Comparison of ENCODE assay signal across 26 mouse cellular contexts in genomic region chr9:51208974-51209332, GRCm38 (mm10). TPM values are rescaled to one million over a fixed set of nuclear protein-coding genes. Genes with fewer than 3 reads are reported as not detected.
"Had no signal": no experiment of that assay in that cellular context is flagged by ENCODE, and none has a peak within 500 bp of the region (broad histone marks: within the 10 kb centered on the region; RNA-seq: fewer than 3 reads in every experiment).

No protein-coding gene starts in this region.

- DNase-seq: kidney, postnatal 25 days; layer of hippocampus, adult 9-11 months; liver, postnatal 0 days; lung, embryonic 14.5 days; retina, postnatal 1 day; right cerebral cortex, postnatal 25 days; spleen, adult 18-20 months; thymus, postnatal 25 days had no signal

- H3K9me3 ChIP-seq: limb, embryonic 12.5 days; limb, embryonic 15.5 days; midbrain, embryonic 12.5 days; midbrain, embryonic 15.5 days; neural tube, embryonic 13.5 days; stomach, embryonic 15.5 days had no signal

- ATAC-seq: liver, postnatal 0 days; lung, postnatal 0 days; midbrain, embryonic 15.5 days had no signal

- H3K4me3 ChIP-seq: layer of hippocampus, adult 2 months; limb, embryonic 12.5 days; limb, embryonic 15.5 days; midbrain, embryonic 12.5 days; midbrain, embryonic 15.5 days; neural tube, embryonic 13.5 days; stomach, embryonic 15.5 days had no signal

- H3K4me1 ChIP-seq: limb, embryonic 12.5 days; limb, embryonic 15.5 days; midbrain, embryonic 12.5 days; midbrain, embryonic 15.5 days; neural tube, embryonic 13.5 days; stomach, embryonic 15.5 days had no signal

- H3K4me2 ChIP-seq: limb, embryonic 12.5 days; limb, embryonic 15.5 days; liver, embryonic 11.5 days; lung, embryonic 14.5 days; midbrain, embryonic 12.5 days; midbrain, embryonic 15.5 days; neural tube, embryonic 13.5 days; stomach, embryonic 15.5 days had no signal

- H3K9ac ChIP-seq: limb, embryonic 12.5 days; limb, embryonic 15.5 days; liver, embryonic 14.5 days; liver, postnatal 0 days; lung, embryonic 14.5 days; midbrain, embryonic 12.5 days; midbrain, embryonic 15.5 days; neural tube, embryonic 13.5 days; stomach, embryonic 15.5 days had no signal

- H3K36me3 ChIP-seq: limb, embryonic 12.5 days; limb, embryonic 15.5 days; midbrain, embryonic 12.5 days; midbrain, embryonic 15.5 days; neural tube, embryonic 13.5 days; stomach, embryonic 15.5 days had no signal

- H3K27me3 ChIP-seq: limb, embryonic 12.5 days; limb, embryonic 15.5 days; midbrain, embryonic 12.5 days; midbrain, embryonic 15.5 days; neural tube, embryonic 13.5 days; stomach, embryonic 15.5 days had no signal

- H3K27ac ChIP-seq: kidney, postnatal 0 days; layer of hippocampus, adult 2 months; limb, embryonic 12.5 days; limb, embryonic 15.5 days; liver, embryonic 14.5 days; macrophage; midbrain, embryonic 12.5 days; midbrain, embryonic 15.5 days; neural tube, embryonic 13.5 days; stomach, embryonic 15.5 days had no signal

RNA-seq across cellular contexts. Expression of gene Pou2af1, which starts 4.6 kb away (rescaled TPM):
- total RNA-seq: layer of hippocampus, adult 2 months; left cerebral cortex, adult 18-20 months; left cerebral cortex, postnatal 36 days had no signal
- polyA plus RNA-seq: kidney, embryonic 14.5 days; kidney, postnatal 0 days; limb, embryonic 12.5 days; lung, embryonic 14.5 days; midbrain, embryonic 12.5 days; neural tube, embryonic 13.5 days had no signal

RNA-seq across cellular contexts. Expression of gene Gm32742, which starts 43.6 kb away (rescaled TPM):
- total RNA-seq: layer of hippocampus, adult 2 months; layer of hippocampus, postnatal 25 days; left cerebral cortex, adult 18-20 months; megakaryocyte, adult 5-6 weeks; neutrophil, adult 5-6 weeks had no signal
- polyA plus RNA-seq: kidney, embryonic 14.5 days; kidney, postnatal 0 days; limb, embryonic 15.5 days; liver, postnatal 0 days; lung, embryonic 14.5 days; macrophage; midbrain, embryonic 12.5 days; midbrain, embryonic 15.5 days had no signal
